Comparison of ENCODE assay signal across 8 mouse cellular contexts in the genomic region with DNA sequence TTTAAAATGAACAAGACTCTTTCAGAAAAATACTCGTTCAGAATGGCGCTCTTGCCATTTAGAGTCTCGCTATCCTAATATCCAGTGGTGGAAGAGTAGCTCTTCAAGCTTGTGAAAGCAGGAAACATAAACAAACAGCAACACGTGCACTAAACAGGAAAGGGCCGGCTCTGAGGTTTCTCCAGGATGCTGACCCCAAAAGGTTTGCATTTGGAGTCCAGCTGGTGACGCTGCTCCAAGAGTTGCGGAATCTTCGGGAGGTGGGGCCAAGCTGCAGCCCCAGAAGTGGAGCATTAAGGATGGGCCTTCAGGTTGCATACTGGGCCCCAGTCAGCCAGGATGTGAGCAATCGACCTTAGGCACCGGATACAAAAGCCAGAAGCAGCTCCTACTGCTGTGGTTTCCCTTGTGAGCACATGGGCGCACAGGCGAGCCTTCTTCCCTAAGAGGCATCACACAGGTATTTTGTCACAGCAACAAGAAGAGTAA.
A peak's percentile ranks its signal among the peaks of the same experiment; 100 is the strongest.
DNase-seq lines count a peak whose midpoint lies in the region; ATAC-seq lines count a peak whose summit lies in the region.

No protein-coding gene starts in this region.

- 36% methylated on average over 12 of the region's 12 CpGs for WGBS in embryonic facial prominence, embryonic 15.5 days
- WGBS in lung, embryonic 15.5 days: 36% methylated on average over 12 of the region's 12 CpGs

- H3K4me1 ChIP-seq in embryonic facial prominence, embryonic 15.5 days: peaks cover 63% of the 10 kb centered on the region
- peaks cover 49% of the 10 kb centered on the region for H3K4me1 ChIP-seq in lung, embryonic 15.5 days

- H3K27ac ChIP-seq in embryonic facial prominence, embryonic 15.5 days (replicated peaks): peak overlapping the region; percentile 82
- peak overlapping the region; percentile 92 for H3K27ac ChIP-seq in lung, embryonic 15.5 days

- peak; percentile 66 for DNase-seq in adrenal gland, adult 2 months
- no peak for DNase-seq in adrenal gland, postnatal 4 days (ENCODE audit: low spot score in 2 of 2)
- DNase-seq in kidney, adult 11 months: peak; percentile 49
- no peak for DNase-seq in cerebellum, postnatal 14 days
- no peak for DNase-seq in spleen, adult 12 weeks (ENCODE audit: low spot score)
- no peak for DNase-seq in spleen, postnatal 10 days (ENCODE audit: low spot score in 2 of 2)

- no peak overlapping the region for H3K9ac ChIP-seq in embryonic facial prominence, embryonic 15.5 days
- H3K9ac ChIP-seq in lung, embryonic 15.5 days: no peak overlapping the region

- 0 out of 2 replicates have a peak, but pooled peaks cover 7% of the 10 kb centered on the region for H3K36me3 ChIP-seq in embryonic facial prominence, embryonic 15.5 days
- no peaks in the 10 kb centered on the region for H3K36me3 ChIP-seq in lung, embryonic 15.5 days

- no peaks in the 10 kb centered on the region for H3K27me3 ChIP-seq in embryonic facial prominence, embryonic 15.5 days
- no peaks in the 10 kb centered on the region for H3K27me3 ChIP-seq in lung, embryonic 15.5 days

- no peak for ATAC-seq in embryonic facial prominence, embryonic 15.5 days (ENCODE audit: insufficient number of reproducible peaks, low FRiP score, low TSS enrichment, low read depth)
- ATAC-seq in lung, embryonic 15.5 days (ENCODE audit: borderline replicate concordance, extremely low read depth, low FRiP score, low TSS enrichment): no peak

- H3K4me3 ChIP-seq in embryonic facial prominence, embryonic 15.5 days (replicated peaks): no peak overlapping the region
- H3K4me3 ChIP-seq in lung, embryonic 15.5 days: no peak overlapping the region

- H3K9me3 ChIP-seq in embryonic facial prominence, embryonic 15.5 days (replicated peaks): no peaks in the 10 kb centered on the region
- no peaks in the 10 kb centered on the region for H3K9me3 ChIP-seq in lung, embryonic 15.5 days

- peak overlapping the region; percentile 17; the same call in 1 of the 2 replicates for H3K4me2 ChIP-seq in embryonic facial prominence, embryonic 15.5 days (replicated peaks)
- H3K4me2 ChIP-seq in lung, embryonic 15.5 days: no peak overlapping the region

Comparison
In these comparisons a context has a peak if more than half of its experiments do, and no peak if none do; other contexts are left out.
1. DNase-seq: peak in adrenal gland, adult 2 months (single experiment) and kidney, adult 11 months (single experiment); none in adrenal gland, postnatal 4 days (0 of 2), cerebellum, postnatal 14 days (0 of 2), spleen, adult 12 weeks (single experiment) and spleen, postnatal 10 days (0 of 2).